Mouse (Mus musculus) C2C12 (cell line): Measurements from ENCODE around the gene Uqcrc2.

Source experiments
- CEBPB ChIP-seq: IDR thresholded peaks from one replicate; pipeline ENCODE4 v1.6.1; 2011; ENCODE audit warnings: low read depth, mild to moderate bottlenecking, control low read depth, moderate library complexity
- CTCF ChIP-seq: IDR thresholded peaks from one replicate; pipeline ENCODE4 v1.5.1; 2011; ENCODE audit not compliant: control insufficient read depth, insufficient read depth, insufficient read length
- FOSL1 ChIP-seq: IDR thresholded peaks from one replicate; pipeline ENCODE4 v1.8.0; 2011; ENCODE audit warnings: mild to moderate bottlenecking, low read length; ENCODE audit not compliant: poor library complexity, insufficient read depth, severe bottlenecking
- MAX ChIP-seq: IDR thresholded peaks from one replicate; pipeline ENCODE4 v1.6.1; 2011; ENCODE audit warnings: mild to moderate bottlenecking, control low read depth
- MYOD1 ChIP-seq: IDR thresholded peaks from one replicate; pipeline ENCODE4 v1.6.1; 2011; ENCODE audit warnings: low read depth; ENCODE audit not compliant: control insufficient read depth, insufficient read length
- MYOG ChIP-seq: IDR thresholded peaks from one replicate; pipeline ENCODE4 v1.6.1; 2011; ENCODE audit not compliant: control insufficient read depth, insufficient read length; ENCODE audit errors: extremely low read depth
- USF1 ChIP-seq: IDR thresholded peaks from one replicate; pipeline ENCODE4 v1.6.1; 2011; ENCODE audit warnings: low read depth, mild to moderate bottlenecking, control low read depth, moderate library complexity

- TF ChIP-seq USF1: no peak
- no peak for TF ChIP-seq CTCF
- no peak for TF ChIP-seq MAX
- no peak for TF ChIP-seq MYOD1
- no peak for TF ChIP-seq CEBPB
- no peak for TF ChIP-seq MYOG
- no peak for TF ChIP-seq FOSL1
Measured at GRCm38 (mm10) chr7:120598355-120598754, 36.6 kb upstream of the Uqcrc2 start.
